Mouse (Mus musculus) megakaryocyte, adult 5-6 weeks (primary cell): Measurements from ENCODE around the gene Col27a1. TPM values are rescaled to one million over a fixed set of nuclear protein-coding genes. Genes with fewer than 3 reads are reported as not detected.

Source experiments
- ATAC-seq: 2 replicates; pipeline ENCODE4 v1.8.0; 2016; ENCODE audit warnings: mild to moderate bottlenecking, inconsistent platforms; ENCODE audit not compliant: poor library complexity, severe bottlenecking
- total RNA-seq, 2 experiments: library from RNA; stranded (forward) in 1 of 2; stranded (reverse) in 1 of 2; fragments of 153-499, 151-499 nt in 1 of 2; fragments of 221-1000, 200-1000 nt in 1 of 2; gene quantifications; 2 replicates each; pipeline versions ENCODE4 v1.2.3 to v1.2.4; 2015 to 2017

The Col27a1 gene
- total RNA-seq, 2 experiments from 2014 or later = 0.42 to 0.44 TPM

GRCm38 (mm10) chr4:63222246-63222645 is 8.4 kb downstream of the Col27a1 start:
- no peak for ATAC-seq

DNA sequence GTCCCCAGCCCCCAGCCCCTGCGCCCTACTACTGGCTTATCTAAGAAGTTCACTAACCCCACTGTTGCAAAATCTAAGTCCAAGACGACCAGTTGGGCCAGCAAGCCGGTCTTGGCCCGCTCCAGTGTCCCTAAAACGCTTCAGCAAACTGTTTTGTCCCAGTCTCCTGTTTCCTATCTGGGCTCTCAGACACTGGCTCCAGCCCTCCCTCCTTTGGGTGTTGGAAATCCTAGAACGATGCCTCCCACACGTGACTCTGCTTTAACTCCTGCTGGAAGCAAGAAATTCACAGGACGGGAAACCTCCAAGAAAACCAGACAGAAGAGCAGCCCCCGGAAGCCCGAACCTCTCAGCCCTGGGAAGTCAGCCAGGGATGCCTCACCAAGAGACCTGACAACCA is 11.6 kb downstream of the Col27a1 start:
- no peak for ATAC-seq

DNA sequence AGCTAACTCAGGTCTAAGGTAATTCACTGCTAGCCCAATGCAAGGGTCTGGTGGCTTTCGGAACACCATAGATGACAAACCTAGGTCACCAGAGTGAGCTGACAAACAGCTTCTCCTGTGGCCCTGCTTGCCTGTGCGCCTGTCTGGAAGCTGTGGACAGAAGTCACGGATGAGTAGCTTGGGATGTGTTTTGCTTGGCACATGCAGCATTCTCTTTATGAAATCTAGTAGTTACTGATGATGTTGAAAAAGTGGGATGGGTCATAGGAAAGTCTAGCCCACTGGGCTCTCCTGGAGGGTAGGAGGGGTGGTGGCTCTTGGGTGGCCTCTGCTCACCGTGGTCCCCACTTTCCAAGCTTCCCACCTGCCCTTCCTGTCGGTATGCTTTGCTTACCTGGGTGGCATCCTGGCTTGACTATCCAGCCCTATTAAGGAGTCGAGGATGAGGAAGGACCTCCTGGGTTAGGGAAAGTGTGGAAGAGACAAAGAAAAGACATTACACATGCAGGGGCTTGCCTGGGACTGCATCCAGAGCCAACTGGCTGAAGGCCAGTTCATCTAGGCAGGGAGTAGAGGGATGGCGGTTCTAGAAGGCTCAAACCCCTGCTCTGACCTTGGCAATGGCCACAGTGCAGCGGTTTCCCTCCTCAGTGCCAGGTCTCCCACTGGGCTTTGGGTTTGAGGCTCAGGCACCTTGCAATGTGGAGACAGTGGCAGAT is 12.5 kb downstream of the Col27a1 start:
- ATAC-seq = no peak

DNA sequence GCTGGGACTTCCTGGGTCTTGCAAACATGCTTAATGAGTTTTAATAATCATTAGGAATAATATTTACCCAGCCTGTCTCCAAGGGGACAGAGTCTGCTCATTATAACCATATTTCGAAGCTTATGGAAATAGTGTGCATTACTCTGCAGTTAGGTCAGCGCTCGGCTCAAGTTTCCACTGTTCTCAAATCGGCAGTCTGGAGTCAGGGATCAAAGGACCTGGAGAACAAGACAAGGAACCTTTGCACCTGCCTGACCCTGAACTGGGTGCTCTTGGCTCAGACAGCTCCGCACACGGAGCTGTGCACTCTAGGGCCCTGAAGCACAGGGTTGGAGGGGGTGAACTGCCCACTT is 13.1 kb downstream of the Col27a1 start:
- no peak for ATAC-seq

- ATAC-seq = no peak
Measured at GRCm38 (mm10) chr4:63228943-63229342, 15.1 kb downstream of the Col27a1 start.

DNA sequence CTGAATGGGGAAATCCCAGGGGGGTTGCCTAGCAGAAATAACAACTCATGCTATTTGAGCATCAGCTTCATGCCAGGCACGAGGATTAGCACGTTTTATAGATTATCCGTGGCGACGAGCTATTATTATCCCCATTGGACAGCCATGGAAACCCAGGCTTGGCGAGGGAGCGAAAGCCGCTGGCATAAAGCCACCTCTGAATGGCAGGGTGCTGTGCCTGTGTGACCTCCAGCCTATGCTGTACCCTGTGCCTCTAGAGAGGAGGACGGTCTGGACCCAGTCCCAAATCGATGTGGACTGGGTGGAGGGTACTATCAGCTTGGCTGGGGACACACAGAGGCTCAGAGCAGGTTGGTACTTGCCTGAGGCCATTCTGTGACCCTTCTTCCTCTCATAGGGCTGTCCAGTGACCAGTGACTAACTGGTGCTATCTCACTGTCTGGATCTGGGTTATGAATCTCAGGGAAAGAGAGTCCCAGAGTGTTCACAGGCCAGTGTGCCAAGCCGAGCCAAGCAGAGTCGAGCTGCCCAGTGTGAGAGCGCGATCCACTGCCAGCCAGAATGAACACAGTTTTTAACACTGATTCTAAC is 16.3 kb downstream of the Col27a1 start:
- ATAC-seq = no peak

DNA sequence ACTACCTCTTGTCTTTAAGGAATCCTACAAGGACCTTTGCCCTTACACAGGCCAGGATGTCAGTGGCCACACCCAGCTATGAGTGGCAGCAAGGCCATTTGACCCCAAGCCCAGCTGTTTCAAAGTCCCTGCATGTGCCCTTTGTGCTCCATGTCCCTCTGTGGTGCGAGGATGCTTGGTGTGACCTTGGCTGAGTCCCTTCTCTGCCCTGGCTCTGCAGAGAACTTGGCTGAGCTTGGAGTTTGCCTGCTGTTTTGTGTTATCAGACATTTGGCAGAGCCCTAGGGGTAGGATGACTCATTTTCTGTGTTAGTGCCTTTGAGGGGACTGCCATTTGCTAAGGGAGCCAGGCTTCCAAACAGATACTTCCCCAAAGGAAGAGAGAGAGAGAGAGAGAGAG is 17.3 kb downstream of the Col27a1 start:
- no peak for ATAC-seq

DNA sequence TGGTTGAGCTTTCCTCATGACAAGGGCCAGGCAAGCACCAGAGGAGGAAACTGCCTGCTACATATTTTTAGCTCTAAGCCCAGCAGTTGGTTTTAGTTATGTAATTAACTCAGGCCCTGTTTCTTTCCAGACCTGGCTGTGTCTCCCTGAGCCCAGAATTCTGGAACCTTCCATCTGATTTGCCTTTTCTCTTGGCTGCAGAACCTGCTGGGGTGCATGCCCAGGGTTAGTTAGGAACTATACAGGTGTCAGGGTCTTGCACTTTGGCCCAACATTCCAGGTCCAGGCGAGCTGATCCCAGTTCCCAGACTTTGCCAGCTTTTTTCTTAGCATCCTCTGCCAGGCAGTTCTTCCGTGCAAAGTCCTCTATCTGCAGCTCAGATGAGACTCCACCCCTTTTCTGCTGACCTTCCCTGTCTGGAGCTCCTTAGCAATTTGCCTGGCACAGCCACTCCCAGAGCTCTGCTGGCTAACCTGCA is 18.8 kb downstream of the Col27a1 start:
- no peak for ATAC-seq

GRCm38 (mm10) chr4:63233557-63234452 is 20.0 kb downstream of the Col27a1 start:
- ATAC-seq = no peak

- no peak for ATAC-seq
Measured at GRCm38 (mm10) chr4:63234852-63235251, 21.0 kb downstream of the Col27a1 start.

DNA sequence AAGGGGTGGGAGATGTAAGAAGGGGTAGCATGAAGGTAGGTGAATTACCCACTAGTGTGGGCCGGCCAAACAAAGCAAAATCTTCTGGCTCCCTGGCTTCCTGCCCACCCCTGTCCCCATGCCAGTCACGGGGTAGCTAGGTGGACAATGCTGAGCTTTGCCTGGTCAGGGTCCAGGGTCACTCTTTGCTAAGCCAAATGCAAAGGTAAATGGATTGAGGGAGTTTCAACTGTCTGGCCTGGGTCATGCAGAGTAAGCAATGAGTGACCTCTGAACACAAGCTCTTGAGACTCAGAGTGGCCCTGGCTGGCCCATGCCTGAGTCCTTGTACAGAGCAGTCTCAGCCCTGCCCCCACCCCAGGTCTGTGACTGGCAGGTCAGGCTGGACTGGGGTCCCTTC is 22.4 kb downstream of the Col27a1 start:
- no peak for ATAC-seq

DNA sequence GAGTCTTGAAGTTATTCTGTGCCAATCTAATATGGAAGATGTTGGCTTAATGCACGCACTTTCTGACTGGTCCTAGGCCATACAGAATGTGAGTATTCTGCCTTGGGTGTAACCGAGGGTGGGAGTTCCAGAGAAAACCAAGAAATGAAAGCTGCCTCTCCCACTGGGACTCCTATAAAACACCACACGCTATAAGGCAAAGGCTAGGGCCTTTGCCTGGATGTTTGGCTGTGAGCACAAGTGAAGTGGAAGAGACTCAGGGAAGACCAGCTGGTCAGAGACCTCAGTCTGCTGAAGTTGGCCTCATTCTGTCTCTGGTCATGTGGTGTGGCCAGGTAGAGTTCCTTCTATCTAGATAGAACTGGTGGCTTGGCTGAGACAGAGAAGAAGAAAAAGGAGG is 23.4 kb downstream of the Col27a1 start:
- no peak for ATAC-seq

GRCm38 (mm10) chr4:63238141-63238540 is 24.3 kb downstream of the Col27a1 start:
- ATAC-seq = no peak

GRCm38 (mm10) chr4:63238722-63239121 is 24.9 kb downstream of the Col27a1 start:
- no peak for ATAC-seq

GRCm38 (mm10) chr4:63241031-63241430 is 27.2 kb downstream of the Col27a1 start:
- ATAC-seq = no peak

DNA sequence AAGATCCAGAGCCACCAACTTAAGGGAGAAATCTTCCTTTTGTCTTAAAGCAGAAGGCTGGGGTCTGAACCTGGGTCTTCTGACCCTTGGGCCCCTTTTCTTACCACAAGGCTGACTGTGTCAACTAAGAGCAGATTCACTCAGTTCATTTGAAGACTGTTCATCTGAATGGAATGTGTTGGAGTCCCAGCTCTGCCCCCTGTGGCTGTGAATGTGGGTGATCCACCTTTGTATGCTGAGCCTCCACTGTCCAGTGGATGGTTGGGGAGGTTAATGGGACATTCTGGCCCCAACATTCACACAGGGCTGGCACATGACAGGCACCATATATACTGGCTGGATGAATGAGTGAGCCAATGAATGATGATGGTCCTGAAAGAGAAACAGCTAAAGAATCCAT is 34.2 kb downstream of the Col27a1 start:
- no peak for ATAC-seq

DNA sequence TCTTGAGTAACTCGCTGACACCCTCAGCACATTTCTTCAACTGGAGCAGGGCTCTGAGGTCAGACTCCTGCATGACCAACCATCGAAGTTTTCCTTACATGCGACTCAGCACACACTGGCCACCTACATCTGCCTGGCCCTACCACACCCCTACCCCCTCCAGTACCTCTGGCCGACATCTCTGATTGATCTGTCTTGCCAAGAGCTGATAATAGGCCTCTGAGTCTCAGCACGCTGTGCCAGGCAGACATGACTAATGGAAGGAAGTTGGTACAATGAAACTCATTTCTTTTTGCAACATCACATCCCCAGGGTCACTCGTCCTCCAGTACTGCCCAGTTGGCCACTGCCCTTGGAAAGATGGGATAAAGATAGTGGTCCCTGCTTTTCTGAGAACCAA is 35.1 kb downstream of the Col27a1 start:
- no peak for ATAC-seq

DNA sequence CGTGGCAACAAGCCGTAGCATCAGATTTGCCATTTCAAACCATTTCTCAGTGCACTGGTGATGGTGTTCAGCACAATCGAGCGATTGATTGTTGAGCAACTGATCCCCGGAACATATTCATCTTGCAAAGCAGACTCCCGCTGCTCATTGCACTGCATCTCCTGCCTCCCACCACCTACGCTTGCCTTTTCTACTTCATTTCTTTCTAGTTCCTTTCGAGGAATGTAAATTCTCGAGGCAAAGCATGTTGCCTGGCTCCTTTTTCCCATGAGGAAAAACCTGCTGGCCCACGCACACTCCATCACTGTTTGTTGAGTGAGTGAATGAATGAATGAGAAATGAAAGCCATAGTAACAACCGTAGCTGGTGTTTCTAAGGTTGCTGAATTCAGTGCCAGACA is 38.0 kb downstream of the Col27a1 start:
- no peak for ATAC-seq

DNA sequence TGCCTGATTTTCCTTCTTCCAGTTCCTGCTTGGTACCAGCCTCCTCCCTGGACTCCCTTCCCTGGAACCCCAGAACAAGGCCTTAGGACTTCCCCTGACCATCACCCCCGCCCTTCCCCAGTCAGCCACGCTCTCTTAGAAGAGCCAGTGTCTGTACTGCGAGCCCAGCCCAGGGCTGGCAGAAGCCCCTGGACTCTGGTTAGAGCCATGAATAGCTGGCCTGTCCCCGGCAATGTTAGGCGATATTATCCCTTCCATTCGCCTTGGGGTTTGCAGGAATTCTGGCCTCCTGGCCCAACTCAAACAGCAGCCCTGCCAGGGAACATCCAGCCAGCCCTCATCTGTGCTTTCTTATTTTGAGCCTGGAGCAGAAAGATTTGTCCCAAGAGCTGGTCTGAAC is 39.9 kb downstream of the Col27a1 start:
- ATAC-seq = no peak

GRCm38 (mm10) chr4:63254151-63254550 is 40.3 kb downstream of the Col27a1 start:
- no peak for ATAC-seq

GRCm38 (mm10) chr4:63256371-63256770 is 42.6 kb downstream of the Col27a1 start:
- no peak for ATAC-seq

DNA sequence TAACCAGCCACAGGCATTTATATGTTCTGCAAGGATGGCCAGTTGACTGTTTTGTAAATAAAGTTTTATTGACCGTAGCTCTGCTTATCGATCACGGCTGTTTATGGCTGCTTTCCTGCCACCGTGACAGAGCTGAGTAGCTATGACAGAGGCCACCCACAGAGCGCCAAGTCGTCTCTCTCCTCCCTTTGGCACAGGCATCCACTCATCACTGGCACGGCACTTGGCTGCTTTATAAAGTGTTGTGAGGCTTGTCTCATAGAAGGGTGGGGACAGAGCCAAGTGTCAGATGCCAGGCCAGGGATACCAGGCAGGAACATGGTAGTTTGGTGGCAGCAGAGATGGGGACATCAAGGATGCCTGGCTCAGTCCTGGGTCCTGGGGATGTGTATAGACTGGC is 43.5 kb downstream of the Col27a1 start:
- ATAC-seq = no peak
